Mouse (Mus musculus) retina, postnatal 1 day (tissue): ENCODE data around the gene Cox17.

ENCODE experiments used
- DNase-seq: peaks from one replicate; pipeline ENCODE4 v3.0.0-alpha.2; 2012

The Cox17 gene

DNA sequence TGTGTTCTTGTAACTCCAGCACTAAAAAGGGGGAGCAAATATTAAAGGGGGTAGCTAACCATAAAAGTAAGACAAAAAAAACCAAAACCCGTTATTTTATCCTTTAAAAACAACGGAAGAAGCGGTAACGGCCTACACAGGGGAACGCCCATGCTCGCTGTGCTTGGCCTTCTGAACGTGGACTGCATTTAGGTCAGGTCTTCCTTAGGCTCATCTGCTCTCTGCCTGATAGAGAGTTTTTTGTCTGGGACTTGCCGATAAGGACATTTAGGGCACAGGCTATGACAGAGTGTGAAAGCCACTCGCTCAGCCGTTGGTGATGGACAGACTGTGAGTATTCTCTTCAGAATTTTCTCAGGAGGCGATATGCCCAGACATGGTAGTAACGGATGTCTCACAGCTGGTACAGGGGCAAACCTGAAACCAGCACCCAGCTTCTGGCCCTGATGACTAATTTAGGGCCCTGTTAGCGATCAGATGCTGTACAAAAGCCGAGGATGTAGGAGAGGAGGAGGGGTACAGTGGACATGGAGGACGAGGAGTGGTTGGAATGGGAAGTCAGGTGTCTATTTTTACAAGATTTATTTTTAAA lies 25.0 kb downstream of the Cox17 start:
- no peak for DNase-seq

DNA sequence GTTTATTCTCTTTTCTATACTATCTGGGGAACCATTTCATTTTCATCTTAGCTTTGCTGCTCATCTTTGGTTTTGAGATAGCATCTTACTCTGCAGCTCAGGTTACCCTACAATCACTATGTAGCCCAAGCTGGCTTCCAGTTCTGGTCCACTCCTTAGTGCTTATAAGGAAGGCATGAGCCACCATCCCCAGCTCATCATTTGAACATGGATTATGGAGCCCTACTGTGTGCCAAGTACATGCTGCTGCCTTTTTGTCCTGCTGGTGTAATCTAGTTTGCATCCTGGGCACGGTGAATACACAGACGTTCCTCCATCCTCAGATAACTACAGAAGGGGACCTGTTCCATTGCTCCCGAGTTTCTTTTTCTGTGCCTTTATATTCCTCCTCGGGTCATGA lies 26.1 kb downstream of the Cox17 start:
- DNase-seq, result no peak

DNA sequence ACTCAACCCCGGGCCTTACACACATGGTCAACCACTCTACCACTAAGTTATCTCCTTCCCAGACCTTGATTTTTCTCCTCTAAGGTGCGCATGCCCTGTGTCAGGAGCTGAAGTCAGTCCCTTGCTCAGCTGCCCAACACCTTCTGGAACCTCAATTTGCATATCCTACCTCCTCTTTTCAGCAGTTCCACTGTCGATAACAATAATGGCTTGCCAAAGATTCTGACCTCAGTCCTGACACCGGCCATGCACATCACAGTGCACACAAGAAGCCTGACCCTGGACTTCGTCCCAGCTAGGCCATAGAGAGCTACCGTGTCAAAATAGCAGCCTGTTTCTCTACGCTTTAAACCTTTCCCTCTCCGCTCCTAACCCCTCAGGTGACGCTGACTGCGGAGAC lies 26.6 kb downstream of the Cox17 start:
- no peak for DNase-seq

DNA sequence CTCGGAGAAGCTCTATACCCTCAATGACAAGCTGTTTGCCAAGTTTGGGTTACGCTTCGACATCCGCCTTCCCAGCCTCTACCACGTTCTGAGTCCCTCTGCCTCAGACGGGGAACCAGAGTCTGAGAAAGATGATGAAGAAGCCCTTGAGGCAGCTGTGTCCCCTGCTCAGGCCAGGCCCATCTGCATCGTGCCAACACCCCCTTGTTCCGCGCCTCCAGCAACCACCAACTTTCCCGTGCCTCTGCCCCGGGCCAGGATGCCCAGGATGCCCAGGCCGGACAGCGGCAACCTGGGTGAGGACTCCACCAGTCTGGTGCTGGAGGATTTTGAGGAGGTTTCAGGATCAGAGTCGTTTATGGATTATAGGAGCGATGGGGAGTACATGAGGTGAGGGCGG lies 27.1 kb downstream of the Cox17 start:
- no peak for DNase-seq

DNA sequence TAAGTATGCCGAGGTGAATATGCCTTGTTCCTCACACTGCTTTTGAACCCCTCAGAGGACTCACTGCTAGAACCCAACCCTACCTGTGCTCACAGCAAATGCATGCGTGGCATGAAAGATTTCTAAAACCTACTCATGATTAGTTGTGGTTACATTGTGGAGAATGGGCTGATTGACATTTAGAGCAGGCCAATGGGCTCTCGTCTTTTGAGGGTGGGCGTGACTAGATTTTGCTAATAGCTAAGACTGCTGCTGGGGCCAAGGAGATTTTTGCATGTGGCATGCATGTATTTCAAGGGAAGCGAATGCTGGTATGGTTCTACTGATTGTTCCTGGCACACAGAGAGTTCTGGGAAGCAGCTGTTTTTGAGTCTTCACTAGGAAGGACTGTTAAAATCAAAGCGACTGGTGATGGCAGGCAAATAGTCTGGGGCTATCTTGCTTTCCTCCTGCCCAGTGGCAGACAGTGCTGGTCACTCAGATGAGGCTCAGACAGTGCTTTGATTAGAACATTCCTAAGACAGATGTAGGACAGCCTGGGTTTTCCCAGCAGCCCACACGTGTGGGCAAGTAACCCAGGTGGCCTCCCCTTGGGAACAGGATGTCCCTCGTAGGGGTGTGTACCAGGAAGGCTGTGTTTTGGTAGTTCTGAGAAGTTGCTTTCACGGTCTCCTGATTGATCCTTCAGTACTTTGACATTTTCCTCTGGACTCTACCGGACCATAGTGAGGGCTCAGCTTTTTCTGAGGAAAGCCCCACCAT lies 27.8 kb downstream of the Cox17 start:
- DNase-seq, result peak; percentile 21

DNA sequence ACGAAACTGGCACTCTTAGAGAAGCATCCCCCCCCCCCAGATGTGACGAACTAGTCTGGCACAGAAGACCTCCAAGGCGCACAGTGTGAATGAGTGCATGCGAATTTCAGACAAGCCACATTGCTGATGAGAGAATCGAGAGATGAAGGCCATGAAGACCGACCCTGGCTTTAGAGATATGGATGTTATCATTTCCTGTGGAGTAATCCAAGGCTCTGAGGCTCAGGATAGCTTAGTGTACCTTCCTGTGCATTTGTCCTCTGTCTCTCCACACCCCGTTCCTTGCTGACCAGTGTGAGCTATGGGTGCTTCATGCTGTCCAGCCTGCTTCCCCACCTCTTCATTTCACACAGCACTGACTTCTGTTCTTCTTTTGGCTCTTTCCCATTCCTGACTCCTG lies 28.4 kb downstream of the Cox17 start:
- no peak for DNase-seq

DNA sequence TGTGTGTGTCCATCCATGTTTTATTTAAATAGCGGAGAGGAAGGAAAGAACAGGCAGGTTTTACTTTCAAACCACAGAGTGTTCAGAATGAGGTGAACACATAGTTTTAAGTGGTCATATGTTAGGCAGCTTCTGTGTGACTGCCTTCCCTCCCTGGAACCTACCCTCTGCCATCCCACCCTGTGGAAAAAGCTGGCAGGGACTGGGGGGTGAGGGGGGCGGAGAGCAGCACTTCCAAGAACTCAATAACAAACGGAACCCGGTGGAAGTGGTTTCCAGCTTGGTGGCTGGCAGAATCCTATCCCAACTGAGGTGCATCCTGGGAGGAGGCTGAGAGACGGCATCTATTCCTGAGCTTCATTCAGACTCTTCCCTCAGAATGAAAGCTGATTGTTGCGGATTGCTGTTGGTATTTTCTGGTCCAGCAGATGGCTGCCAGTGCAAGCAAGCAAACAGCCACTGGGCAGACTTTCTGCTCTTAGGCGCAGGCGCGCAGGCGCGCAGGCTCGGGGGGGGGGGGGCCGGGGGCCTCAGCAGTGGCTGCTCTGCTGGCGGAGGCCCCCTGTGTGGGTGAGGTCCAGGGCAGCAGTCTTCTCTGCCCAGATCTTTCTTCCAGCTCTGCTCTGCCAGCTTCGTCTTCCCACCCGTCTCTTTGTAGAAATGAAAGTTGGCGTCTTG lies 29.5 kb downstream of the Cox17 start:
- peak; percentile 89 for DNase-seq

DNA sequence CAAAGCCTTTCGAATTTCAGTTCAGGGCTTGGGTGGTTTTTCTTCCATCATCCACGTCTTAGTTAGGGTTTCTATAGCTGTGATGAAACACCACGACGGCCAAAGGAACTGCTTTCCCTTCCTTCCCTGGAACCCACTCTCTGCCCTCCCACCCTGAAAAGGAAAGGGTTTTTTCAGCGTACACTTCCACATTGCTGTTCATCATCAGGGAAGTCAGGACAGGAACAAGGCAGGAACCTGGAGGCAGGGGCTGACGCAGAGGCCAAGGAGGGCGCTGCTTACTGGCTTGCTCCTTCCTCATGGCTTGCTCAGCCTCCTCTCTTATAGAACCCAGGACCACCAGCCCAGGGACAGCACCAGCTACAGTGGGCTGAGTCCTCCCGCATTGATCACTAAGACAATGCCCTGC lies 30.1 kb downstream of the Cox17 start:
- DNase-seq, result no peak

DNA sequence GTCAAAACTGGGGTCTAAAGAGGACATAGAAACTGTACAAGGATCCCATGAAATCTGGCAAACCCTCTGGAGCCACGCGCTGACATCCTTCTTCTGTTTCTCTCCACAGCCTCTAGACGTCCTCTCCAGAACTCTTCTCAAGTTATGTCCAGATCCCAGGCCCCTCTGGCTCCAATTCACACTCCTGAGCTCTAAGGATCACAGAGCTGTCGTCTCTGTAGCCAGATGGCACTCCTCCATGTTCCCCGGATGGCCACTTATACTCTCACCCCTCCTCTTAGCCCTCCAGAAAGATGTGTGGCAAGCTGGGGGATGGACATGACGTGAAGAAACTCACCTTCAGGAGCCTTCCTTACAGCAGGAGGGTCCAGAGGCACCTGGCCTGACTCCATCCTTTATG lies 30.8 kb downstream of the Cox17 start:
- no peak for DNase-seq

DNA sequence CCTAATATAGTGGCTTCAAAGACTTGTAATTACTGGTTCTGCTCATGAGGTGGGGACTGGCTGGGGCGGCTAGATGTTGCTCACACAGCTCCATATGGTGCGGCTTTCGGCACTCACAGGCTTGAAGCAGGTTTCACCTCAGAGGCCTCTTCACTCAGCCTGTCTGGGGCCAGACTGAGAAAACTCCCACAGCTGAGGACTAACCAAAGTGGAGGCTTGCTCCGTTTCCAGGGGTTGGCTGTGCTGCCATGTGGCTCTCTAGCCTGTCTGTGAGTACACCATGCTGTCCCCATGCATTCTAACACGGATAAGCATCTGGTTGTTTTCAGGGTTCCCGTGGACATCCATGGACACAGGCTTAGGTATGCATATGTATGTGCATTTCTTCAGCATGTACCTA lies 31.8 kb downstream of the Cox17 start:
- no peak for DNase-seq

DNA sequence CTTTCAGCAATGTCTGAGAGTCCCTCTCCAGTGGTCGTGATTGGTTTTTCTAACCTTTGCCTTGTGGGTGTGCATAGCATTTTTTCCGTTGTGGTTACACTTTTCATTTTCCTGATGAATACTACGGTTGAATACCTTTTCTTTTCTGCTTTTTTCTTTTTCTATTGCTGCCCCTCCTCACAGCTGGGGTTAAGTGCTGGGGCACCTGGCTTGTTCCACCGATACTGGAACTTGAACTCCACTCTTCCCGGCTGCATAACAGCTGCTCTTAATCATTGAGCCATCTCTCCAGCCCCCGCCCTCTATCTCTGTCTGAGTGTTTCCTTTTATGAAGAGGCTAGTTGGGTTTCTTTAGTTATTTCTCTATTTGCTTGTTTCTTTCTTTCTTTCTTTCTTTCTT lies 32.3 kb downstream of the Cox17 start:
- DNase-seq, result no peak

DNA sequence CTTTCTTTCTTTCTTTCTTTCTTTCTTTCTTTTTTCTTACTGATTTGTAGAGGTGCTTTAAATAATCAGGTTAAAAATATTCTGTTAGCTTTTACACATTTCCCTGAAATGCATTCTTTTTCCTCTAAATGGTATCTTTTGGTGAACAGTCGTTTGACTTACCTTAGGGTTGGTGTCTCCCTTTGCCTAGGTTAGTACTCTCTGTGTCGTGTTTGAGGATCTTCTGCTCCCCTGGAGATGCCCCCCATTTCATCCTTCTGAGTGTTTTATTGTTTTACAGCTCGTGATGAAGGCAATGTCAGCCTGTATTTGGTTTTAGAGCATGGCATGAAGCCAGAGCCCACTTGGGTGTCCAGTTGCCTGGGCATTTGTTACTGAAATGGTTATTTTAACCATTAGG lies 32.7 kb downstream of the Cox17 start:
- DNase-seq, result no peak

DNA sequence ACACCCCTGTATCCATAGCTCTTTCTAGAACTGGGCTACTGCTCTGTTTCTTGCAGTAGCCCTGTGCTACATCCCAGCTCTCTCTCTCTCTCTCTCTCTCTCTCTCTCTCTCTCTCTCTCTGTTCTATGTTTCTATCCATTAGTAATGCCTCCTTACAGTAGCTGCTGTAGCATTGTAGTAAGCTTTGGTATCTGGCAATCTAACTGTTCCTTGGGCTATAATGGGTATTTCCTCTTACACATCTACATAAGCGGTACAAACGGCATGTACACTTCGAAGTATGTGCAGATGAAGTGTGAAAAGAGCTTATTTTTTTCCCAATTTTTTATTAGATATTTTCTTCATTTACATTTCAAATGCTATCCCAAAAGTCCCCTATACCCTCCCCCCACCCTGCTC lies 33.1 kb downstream of the Cox17 start:
- no peak for DNase-seq

DNA sequence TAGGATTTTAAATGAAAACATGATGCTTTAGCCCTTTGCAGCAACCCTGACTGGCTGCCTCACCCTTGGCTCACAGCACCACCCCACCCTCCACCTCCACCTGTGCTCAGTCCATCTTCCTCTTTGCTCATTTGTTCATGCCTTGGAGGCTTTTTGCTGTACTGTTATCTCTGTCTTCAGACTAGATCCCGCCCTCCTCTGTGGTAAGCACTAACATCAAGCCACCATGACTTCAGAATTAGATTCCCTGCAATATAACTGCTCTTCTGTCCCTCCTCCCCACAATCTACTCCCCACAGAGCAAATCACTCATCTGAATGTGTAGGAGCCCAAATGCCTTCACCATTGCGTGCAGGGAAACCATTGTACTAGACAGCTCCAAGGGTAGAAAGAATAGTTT lies 36.9 kb downstream of the Cox17 start:
- no peak for DNase-seq

DNA sequence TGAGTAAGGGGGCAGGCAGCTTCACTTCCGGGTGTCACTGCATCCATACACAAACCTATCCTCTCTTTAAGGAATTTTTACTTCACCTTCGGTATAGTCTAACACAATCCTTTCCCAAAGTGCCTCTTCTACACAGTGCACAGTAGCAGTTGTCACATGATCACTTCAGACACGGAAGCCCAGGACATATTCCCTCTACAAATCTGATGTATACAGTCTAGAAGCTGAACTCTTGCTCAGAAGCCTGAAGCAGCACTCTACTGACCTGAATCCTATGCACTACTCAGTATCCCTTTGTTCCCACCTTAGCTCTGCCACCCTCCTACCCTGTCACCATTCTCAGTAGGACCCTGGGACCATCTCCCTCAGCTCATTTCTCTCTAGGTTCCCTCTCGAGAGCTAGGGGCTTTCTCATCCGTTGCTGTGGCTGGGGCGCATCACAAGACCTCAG lies 38.4 kb downstream of the Cox17 start:
- DNase-seq, result no peak

DNA sequence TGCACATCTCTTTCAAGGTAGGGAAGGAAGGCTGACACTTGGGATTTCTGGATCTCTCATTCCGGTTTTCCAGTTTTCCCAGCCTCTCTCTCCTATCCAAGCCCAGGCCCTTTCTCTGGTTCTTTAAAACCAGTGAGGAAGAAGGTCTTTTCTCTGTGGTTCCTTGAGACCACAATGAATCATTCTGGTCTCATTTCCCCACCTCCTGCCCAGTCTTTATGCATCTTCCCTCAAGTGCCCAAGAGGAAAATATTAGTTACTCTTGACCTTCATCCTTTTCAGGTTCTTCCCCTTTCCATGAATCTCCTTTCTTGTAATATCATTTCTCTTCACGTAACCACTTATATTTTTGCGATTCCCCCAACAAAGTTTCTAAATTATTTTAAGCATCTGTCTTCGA lies 38.9 kb downstream of the Cox17 start:
- no peak for DNase-seq

DNA sequence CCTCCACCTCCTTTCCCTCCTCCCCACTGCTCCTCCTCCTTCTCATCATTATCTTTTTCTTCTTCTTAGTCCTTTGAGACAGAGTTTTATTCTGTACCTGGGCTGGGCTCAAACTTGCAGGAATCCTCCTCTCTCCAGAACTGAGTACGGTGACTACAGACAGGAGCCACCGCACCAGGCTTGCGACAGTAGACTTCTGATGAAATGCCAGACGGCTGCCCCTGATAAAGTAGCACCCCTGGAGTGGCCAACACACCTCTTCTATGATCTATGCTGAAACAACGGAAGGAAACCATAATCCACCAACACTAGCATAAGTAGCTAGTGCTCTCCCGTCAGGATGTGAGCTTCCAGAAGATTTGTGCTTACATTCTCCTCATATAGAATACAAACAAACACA lies 40.6 kb downstream of the Cox17 start:
- DNase-seq, result no peak

DNA sequence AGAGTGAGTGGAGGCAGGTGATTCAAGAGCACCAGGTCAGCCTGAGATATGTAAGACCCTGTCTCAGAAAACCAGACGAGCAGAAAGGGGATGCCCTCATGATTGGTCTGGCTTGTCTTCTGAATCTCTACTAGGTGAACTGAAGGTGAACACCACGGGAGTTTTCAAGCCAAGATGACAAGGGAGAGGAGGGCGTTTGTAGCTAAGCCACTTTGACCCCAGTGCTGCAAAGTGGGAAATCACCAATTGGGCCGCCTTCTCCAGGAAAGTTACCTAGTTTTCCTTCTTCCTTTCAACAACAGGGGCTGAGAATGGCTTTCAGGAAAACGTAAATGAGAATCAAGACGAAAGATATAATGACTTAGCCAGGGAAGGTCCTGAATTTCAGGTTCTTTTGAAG lies 42.0 kb downstream of the Cox17 start:
- DNase-seq, result no peak

DNA sequence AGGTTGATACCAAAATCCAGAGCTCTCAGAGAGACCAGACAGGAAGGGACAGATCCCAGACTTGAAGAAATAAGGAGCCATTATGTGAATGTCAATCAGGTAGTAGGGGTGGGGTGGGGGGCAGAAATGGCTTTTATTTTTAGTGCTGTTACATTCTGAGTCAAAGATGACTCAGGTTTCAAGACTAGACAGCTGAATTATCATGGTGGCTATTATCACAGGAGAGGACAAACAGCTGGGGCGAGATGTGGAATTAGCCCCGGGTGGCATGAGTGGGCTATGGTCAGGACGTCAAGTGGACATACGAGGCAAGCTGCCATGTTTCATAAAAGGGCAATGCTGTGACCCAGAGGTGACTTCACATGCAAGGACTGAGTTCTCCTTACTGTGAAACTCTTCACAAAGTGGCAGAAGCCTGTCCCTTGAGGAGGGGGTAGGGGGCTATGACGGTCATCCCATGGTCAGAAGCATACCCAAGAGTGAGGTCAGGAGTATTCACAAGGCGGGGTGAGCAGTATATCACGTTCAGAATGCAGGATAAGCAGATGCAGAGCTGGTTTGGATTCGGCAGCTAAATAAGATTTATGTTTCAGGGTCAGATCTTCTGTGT lies 42.6 kb downstream of the Cox17 start:
- DNase-seq, result no peak

DNA sequence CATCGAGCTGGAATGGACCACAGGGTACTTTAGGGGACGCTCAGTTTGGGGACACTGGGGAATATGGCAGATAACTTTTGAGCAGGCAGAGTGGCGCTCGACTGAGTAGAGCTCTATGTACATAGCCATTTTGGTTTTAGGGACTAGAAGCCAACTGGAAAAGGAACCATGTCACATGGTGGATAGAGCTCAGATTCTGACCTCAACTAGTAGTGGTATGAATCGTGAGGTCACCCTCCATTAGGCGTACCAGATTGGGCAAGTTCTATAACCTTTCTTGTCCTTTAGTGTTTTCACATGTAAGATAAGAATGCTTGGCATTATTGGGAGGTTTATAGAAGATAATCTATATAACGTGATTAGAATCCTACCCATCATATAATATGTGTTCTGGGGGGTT lies 43.5 kb downstream of the Cox17 start:
- DNase-seq, result no peak

DNA sequence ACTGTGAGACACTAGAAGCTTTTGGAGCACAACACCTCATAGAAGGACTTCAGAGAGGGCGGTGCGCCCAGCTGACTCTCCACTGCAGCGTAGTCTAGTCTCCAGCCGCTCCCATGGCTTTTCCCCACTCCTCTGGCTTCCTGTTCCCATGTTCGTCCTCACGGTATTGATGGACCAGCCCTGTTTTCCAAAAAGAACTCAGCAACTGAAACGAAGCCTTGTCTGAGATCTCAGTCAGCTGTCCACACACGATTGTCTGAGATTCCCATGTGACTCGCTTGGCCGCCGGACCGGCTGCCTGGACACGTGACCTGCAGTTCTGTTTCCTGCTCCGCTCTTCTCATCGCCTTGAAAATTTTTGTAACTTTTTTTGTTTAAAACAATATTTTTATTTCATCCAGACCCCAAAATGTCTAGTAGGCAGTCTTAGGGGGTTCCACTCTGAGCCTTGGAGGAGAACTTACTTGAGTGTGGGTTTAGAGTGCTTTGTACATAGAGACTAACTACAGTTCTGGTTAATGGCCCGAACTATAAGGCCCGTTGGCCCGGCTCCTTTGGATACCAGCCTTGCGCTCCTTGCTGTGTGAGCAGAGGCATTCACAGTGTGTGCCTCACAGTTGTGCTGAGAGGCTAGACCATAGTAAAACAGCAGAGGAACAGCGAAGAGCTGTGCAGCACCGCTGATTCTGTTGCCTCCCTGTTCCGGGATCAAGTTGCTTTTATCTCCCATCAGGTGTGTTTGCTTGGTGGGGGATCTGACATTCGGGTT lies 45.5 kb downstream of the Cox17 start:
- DNase-seq, result no peak

DNA sequence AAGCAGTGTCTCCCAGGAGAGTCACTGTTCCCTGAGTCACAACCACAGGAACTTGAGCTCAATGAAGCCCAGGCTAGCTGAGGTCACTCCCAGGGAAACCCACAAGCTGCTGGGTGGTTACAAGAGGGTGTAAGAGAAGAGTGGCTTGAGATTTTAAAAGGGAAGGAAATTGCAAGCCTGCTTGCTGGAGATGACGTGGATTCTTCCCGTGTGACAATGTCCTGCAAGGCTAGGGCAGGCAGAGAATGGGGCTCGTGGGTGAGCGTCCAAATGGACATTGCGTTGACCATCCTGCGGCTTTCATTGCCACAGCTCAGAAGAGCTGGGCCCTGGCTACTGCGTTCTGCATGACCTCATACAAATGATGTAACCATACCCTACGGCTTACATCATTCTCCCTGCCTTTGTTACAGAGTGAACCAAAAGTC lies 47.4 kb downstream of the Cox17 start:
- DNase-seq, result no peak

DNA sequence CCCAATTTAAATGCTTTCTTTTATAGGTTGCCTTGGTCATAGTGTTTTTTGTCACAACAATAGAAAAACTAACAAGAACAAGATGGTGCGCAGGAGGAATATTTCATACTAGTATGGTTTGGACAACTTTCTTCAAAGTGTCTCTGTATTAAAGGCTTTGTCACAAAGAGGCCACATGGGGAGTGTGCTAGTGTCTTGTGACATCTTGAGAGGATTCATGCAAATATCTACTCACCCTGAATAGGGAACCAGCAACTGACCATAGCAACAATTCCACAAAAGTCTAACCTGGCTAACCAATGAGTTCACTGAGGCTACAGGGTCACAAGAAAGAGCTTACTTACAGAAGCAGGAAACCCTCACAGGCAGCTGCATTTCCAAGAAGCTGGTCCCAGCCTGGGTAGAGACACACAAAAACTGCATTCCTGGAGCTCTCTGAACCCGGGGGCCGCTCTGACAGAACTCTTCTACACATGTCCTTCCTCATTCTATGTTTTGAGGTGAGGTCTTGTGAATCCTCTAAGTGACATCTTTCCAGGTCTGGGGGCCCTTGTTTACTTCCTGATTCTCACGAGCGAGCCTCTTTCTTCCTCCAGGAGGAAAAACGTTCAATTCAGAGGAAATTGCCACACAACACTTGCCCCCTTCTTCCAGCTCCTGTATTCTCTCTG lies 48.4 kb downstream of the Cox17 start:
- DNase-seq, result no peak
